Mouse (Mus musculus) neural tube, embryonic 12.5 days (tissue): ENCODE measurements around the gene Hibadh. TPM values are rescaled to one million over a fixed set of nuclear protein-coding genes. Genes with fewer than 3 reads are reported as not detected.

Experiments
- ATAC-seq: fragments of 200-750 bp; cut with Nextera tagmentation; 2 replicates; pipeline ENCODE4 v1.8.0; 2017; ENCODE audit warnings: low read depth, mild to moderate bottlenecking, moderate TSS enrichment, moderate library complexity; ENCODE audit not compliant: low FRiP score
- H3K27ac ChIP-seq: fragments of 300-500 bp; sonication (generic); 2 replicates; pipeline ENCODE4 v1.5.1; 2016
- H3K27me3 ChIP-seq: fragments of 300-500 bp; sonication (generic); replicated peaks from 2 replicates; pipeline ENCODE4 v1.6.1; 2016; ENCODE audit warnings: mild to moderate bottlenecking
- H3K36me3 ChIP-seq: fragments of 300-500 bp; sonication (generic); 2 replicates; pipeline ENCODE4 v1.6.1; 2016; ENCODE audit warnings: mild to moderate bottlenecking
- H3K4me1 ChIP-seq: fragments of 300-500 bp; sonication (generic); 2 replicates; pipeline ENCODE4 v1.6.1; 2016
- H3K4me2 ChIP-seq: fragments of 300-500 bp; sonication (generic); replicated peaks from 2 replicates; pipeline ENCODE4 v1.6.1; 2016; ENCODE audit warnings: mild to moderate bottlenecking
- H3K4me3 ChIP-seq: fragments of 300-500 bp; sonication (generic); 2 replicates; pipeline ENCODE4 v1.5.1; 2016
- H3K9ac ChIP-seq: fragments of 300-500 bp; sonication (generic); 2 replicates; pipeline ENCODE4 v1.6.1; 2016; ENCODE audit warnings: mild to moderate bottlenecking
- H3K9me3 ChIP-seq: fragments of 300-500 bp; sonication (generic); 2 replicates; pipeline ENCODE4 v1.6.1; 2016; ENCODE audit warnings: mild to moderate bottlenecking
- WGBS: fragments of 180-500 bp; shearing (Covaris S2); methylation state at CpG from one replicate; pipeline ENCODE4 v1.1.7; 2016; 5-methylcytosine and 5-hydroxymethylcytosine counted together
- polyA plus RNA-seq: library from polyadenylated mRNA; unstranded; fragments of >200 nt; fragmentation: Nextera tagmentation; extraction: Ambion mirVana; gene quantifications from 2 replicates; pipeline ENCODE4 v1.2.1, GENCODE M21; 2016

The Hibadh gene
- polyA plus RNA-seq, 1 experiment from 2014 or later = 63.8 TPM

GRCm38 (mm10) chr6:52630625-52631024 is 9.6 kb downstream of the Hibadh start:
- no peak overlapping the region for H3K4me2 ChIP-seq
- WGBS = 91% methylated on average over 4 of the region's 4 CpGs
- no peak overlapping the region for H3K27ac ChIP-seq
- no peak overlapping the region for H3K4me3 ChIP-seq
- no peak overlapping the region for H3K9ac ChIP-seq
- H3K4me1 ChIP-seq = no peaks in the 10 kb centered on the region
- H3K27me3 ChIP-seq = no peaks in the 10 kb centered on the region
- peaks cover 4% of the 10 kb centered on the region; the same call in 1 of the 2 replicates for H3K36me3 ChIP-seq
- H3K9me3 ChIP-seq = no peaks in the 10 kb centered on the region
- ATAC-seq = no peak

DNA sequence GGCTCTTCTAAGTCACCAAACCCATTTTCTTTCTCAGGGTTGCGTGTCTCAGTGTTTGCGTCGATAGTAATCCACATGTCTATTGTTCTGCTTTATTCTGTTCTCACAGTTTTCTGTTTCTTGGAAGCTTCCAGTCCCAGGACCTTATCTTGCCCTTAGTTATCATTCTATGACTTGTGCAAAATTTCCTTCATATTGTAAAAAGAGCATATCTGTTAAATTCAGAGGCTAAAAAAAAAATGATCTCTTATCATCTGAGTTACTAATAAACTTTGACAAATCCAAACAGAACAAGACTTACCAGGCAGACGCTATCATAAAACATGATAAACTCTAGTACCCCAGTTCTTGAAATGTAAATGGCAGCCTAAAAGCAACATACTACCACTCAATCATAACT is 11.0 kb downstream of the Hibadh start:
- Histone ChIP-seq H3K9me3 (no peaks in the 10 kb centered on the region), H3K4me3 (no peak overlapping the region), H3K9ac (no peak overlapping the region), H3K36me3 (peaks cover 4% of the 10 kb centered on the region; the same call in 1 of the 2 replicates), H3K4me1 (no peaks in the 10 kb centered on the region), H3K27me3 (no peaks in the 10 kb centered on the region), H3K4me2 (no peak overlapping the region), H3K27ac (no peak overlapping the region)
- no peak for ATAC-seq
- WGBS = 96% methylated on average over 4 of the region's 4 CpGs

- H3K27ac ChIP-seq = no peak overlapping the region
- H3K9ac ChIP-seq = no peak overlapping the region
- no peaks in the 10 kb centered on the region for H3K27me3 ChIP-seq
- ATAC-seq = no peak
- no peaks in the 10 kb centered on the region for H3K9me3 ChIP-seq
- 95% methylated on average over 4 of the region's 4 CpGs for WGBS
- no peak overlapping the region for H3K4me3 ChIP-seq
- no peak overlapping the region for H3K4me2 ChIP-seq
- H3K4me1 ChIP-seq = no peaks in the 10 kb centered on the region
- H3K36me3 ChIP-seq = peaks cover 4% of the 10 kb centered on the region; the same call in 1 of the 2 replicates
These were observed 13.5 kb downstream of the Hibadh start for GRCm38 (mm10) chr6:52626735-52627134.

DNA sequence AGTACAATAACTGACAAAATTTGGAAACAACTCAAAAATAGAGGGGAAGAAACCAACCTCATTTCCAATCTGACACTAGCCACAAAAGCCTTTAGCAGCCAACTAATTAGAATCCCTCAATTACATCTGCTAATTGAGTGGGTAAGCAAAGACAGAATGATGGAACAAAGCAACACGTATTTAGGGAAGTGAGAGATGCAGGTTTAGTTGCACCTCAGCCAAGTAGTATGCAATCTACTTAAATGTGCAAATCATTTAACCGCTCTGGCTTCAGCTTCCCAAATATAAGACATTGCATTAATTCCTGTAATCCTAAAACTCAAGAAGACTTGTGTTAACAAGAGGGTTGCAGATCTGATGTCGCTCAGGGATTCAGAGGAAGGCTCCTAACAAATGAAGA is 16.4 kb downstream of the Hibadh start:
- 94% methylated on average over 3 of the region's 3 CpGs for WGBS
- H3K9ac ChIP-seq = no peak overlapping the region
- no peaks in the 10 kb centered on the region for H3K27me3 ChIP-seq
- no peak overlapping the region for H3K27ac ChIP-seq
- no peaks in the 10 kb centered on the region for H3K9me3 ChIP-seq
- H3K4me1 ChIP-seq = no peaks in the 10 kb centered on the region
- no peak overlapping the region for H3K4me2 ChIP-seq
- no peak overlapping the region for H3K4me3 ChIP-seq
- no peak for ATAC-seq
- H3K36me3 ChIP-seq = peaks cover 11% of the 10 kb centered on the region

DNA sequence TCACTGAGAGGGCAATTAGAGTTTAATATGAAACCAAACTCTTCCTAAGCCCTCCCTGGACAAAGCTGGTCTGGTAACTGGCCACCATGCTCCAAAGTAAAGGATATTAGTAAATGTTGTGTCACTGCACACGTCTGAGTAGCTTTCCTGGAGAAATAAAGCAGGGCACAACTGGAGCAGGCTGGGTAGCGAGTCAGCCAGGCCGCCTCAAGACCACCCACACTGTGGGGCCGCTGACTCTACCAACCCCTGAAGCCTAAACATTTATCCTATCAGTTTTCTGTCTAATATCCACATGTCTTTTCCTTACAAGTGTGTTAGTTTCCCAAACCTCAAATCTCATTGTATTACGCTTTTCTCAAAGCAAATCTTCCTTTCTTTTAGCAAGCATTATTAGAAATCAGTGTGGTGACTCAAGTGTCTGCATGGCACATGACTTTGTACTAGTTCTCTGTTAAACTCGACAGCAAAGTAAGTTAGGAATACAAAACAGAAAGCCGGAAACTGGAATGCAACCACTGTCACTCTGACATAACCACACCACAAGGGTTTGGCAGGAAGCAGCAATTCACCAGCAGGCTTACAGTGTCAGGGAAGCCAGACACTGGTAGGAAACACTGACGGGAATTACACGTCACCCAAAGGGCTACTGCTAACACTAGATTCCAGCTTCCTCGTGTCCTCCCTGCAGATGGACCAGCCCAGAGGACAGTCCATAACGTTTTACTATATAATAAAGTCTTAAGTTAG is 18.3 kb downstream of the Hibadh start:
- Histone ChIP-seq H3K36me3 (peaks cover 15% of the 10 kb centered on the region), H3K4me3 (no peak overlapping the region), H3K27me3 (no peaks in the 10 kb centered on the region), H3K9me3 (no peaks in the 10 kb centered on the region), H3K4me2 (no peak overlapping the region), H3K4me1 (no peaks in the 10 kb centered on the region), H3K9ac (no peak overlapping the region), H3K27ac (no peak overlapping the region)
- WGBS = 78% methylated on average over 11 of the region's 11 CpGs
- no peak for ATAC-seq

DNA sequence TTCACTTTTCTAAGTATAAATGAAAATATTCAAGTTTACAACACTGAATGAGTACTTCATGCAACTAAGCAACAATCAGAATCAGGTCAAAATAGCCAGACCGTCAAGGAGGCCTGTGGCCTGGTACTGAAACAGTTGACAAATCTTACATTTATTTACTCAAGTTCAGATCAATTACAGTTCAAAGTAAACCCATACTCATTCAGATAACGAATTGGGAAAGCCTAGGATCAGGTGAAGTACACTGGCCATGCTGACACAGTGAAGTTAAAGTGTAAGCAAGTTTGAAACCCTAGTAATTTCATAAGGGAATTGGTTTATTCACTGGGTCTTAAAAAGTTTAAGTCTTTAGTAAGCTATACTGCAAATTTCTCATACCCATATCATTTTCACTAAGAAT is 20.1 kb downstream of the Hibadh start:
- Histone ChIP-seq H3K27ac (no peak overlapping the region), H3K36me3 (peaks cover 15% of the 10 kb centered on the region), H3K9ac (no peak overlapping the region), H3K27me3 (no peaks in the 10 kb centered on the region), H3K4me3 (no peak overlapping the region), H3K4me1 (no peaks in the 10 kb centered on the region), H3K9me3 (no peaks in the 10 kb centered on the region), H3K4me2 (no peak overlapping the region)
- ATAC-seq = no peak
- WGBS = 87% methylated on average over 2 of the region's 2 CpGs

DNA sequence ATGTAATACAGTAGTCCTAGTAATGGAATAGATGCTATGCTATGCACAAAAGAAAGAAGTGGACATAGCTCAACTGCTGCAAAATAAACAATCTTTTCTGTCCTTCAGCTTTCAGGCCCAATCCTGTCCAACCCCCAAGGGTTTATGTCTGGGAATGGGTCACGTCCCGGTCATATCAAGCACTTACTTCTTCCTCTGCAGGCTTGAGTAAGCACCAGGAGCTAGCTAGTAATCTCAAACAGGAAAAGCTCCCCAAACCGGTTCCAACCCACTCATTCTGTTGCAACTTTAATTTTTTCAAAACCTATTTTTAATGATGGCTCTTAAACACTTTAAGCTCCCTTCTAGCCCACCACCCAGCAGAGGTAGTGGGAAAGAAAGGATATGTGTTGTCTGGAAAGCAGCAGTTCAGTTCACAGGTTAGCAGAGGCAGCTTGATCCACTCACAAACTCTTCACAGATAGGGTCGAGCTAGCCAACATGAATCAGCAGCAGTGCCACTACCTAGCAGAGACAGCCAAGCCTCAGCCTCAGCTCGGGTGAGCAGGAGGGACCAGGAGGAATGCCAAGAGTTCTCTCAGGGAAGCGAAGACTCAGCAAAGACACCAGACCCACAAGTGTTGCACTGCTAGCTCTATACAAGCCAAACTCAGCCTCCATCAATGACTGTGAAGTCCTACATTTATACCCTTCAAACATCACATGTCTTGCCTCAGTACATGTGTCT is 30.4 kb downstream of the Hibadh start:
- 86% methylated on average over 6 of the region's 6 CpGs for WGBS
- H3K27ac ChIP-seq = no peak overlapping the region

DNA sequence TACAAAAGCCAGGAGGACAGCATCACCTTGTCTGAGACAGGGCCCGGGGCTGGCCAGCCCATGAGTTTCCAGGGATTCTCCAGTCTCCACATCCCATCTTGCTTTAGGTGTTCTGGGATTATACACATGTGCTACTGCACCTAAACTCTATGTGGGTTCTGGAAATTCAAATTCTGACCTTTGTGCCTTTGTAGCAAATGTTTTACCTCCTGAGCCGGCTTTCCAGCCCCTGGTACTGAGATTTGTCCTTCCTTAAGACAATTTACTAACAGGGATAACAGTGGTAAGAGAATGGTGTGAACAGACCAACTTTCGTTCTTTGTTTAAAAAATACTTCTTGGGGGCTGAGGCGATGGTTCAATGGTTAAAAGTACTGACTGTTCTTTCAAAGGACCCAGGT is 32.1 kb downstream of the Hibadh start:
- H3K4me3 ChIP-seq = no peak overlapping the region
- H3K9ac ChIP-seq = no peak overlapping the region
- WGBS = 94% methylated on average over 4 of the region's 4 CpGs
- H3K27ac ChIP-seq = no peak overlapping the region
- no peaks in the 10 kb centered on the region for H3K9me3 ChIP-seq
- ATAC-seq = no peak
- no peak overlapping the region for H3K4me2 ChIP-seq
- no peaks in the 10 kb centered on the region for H3K4me1 ChIP-seq
- no peaks in the 10 kb centered on the region for H3K36me3 ChIP-seq
- H3K27me3 ChIP-seq = no peaks in the 10 kb centered on the region

More for the DNA sequence above, 30.4 kb downstream of the Hibadh start:
- Histone ChIP-seq H3K27me3 (no peaks in the 10 kb centered on the region), H3K4me3 (no peak overlapping the region), H3K4me2 (no peak overlapping the region), H3K36me3 (no peaks in the 10 kb centered on the region), H3K4me1 (no peaks in the 10 kb centered on the region), H3K9me3 (no peaks in the 10 kb centered on the region), H3K9ac (no peak overlapping the region)
- ATAC-seq = no peak

DNA sequence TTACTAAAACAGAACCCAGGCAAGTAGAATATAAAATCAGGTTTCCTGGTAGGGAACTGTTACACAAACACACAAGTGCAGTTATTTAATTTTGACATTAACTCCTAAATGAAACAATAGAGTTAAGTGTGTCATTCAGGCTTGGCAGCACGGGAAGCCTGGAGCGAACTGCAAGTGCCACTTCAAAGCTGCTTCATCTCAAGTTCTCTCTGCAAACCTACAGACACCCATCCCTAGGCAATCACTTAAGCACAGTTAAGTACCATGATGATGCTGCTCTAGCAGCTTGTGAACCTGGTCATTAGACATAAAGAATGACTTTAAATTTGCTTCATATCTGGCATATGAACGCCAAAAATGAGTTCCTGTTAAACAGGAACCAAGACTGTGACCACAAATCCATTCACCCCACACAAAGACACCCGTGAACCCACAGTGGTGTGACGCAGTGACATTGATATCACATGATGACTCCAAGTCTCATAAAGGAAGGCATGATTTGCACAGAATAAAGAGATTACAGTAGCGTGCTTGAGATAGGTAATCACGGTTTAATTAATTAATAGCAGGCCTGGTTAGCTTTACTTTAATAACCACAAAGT is 33.3 kb downstream of the Hibadh start:
- ATAC-seq = no peak
- Histone ChIP-seq H3K36me3 (no peaks in the 10 kb centered on the region), H3K4me3 (no peak overlapping the region), H3K9ac (no peak overlapping the region), H3K27ac (no peak overlapping the region), H3K27me3 (no peaks in the 10 kb centered on the region), H3K4me1 (no peaks in the 10 kb centered on the region), H3K9me3 (no peaks in the 10 kb centered on the region), H3K4me2 (no peak overlapping the region)
- 87% methylated on average over 7 of the region's 7 CpGs for WGBS

GRCm38 (mm10) chr6:52601706-52602642 is 38.2 kb downstream of the Hibadh start:
- Histone ChIP-seq H3K9ac (no peak overlapping the region), H3K27ac (no peak overlapping the region), H3K27me3 (no peaks in the 10 kb centered on the region), H3K4me1 (no peaks in the 10 kb centered on the region), H3K9me3 (no peaks in the 10 kb centered on the region), H3K4me2 (no peak overlapping the region), H3K36me3 (no peaks in the 10 kb centered on the region), H3K4me3 (no peak overlapping the region)
- ATAC-seq = no peak
- WGBS = 80% methylated on average over 7 of the region's 7 CpGs

GRCm38 (mm10) chr6:52601117-52601516 is 39.1 kb downstream of the Hibadh start:
- no peaks in the 10 kb centered on the region for H3K9me3 ChIP-seq
- H3K27ac ChIP-seq = no peak overlapping the region
- ATAC-seq = no peak
- no peaks in the 10 kb centered on the region for H3K27me3 ChIP-seq
- no peak overlapping the region for H3K9ac ChIP-seq
- no peak overlapping the region for H3K4me3 ChIP-seq
- H3K36me3 ChIP-seq = no peaks in the 10 kb centered on the region
- H3K4me1 ChIP-seq = no peaks in the 10 kb centered on the region
- no peak overlapping the region for H3K4me2 ChIP-seq
- WGBS = 61% methylated on average over 4 of the region's 4 CpGs

DNA sequence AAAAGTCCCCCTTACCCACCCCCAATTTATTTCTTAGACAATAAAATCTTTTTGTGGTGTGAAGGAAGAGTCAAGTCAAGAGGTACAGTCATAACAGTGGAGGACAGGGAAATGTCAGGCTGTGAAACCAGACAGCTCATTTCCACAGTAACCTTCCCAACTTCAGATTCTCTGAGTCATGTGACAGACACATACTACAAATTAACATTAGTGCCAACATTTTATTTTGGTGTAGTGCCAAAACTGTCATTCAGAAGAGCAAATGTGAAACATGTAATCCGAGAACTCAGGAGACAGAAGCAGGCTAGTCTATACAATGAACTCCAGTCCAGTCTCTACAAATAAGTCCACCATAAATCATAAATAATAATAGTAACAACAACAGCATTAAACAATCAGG is 45.4 kb downstream of the Hibadh start:
- no peak overlapping the region for H3K4me3 ChIP-seq
- WGBS = 92% methylated on average over 1 of the region's 1 CpGs
- ATAC-seq = no peak

More for the DNA sequence above, 45.4 kb downstream of the Hibadh start:
- no peak overlapping the region for H3K9ac ChIP-seq
- H3K36me3 ChIP-seq = no peaks in the 10 kb centered on the region
- no peaks in the 10 kb centered on the region for H3K4me1 ChIP-seq
- no peaks in the 10 kb centered on the region for H3K9me3 ChIP-seq
- no peak overlapping the region for H3K27ac ChIP-seq
- H3K27me3 ChIP-seq = no peaks in the 10 kb centered on the region
- no peak overlapping the region for H3K4me2 ChIP-seq
